1 mouse cellular context compared by ENCODE assay signal in genomic region chr5:137524251-137524515, GRCm38 (mm10).
TF ChIP-seq lines count a peak whose summit lies in the region.

No protein-coding gene starts in this region.

TF ChIP-seq in ES-E14, 5 proteins besides CTCF, POLR2A, EP300 and RAD21 (continued from another document):
- TF ChIP-seq CHD2 (IDR thresholded peaks at IDR 0.05; ENCODE audit: low read depth, low read length) (no peak), ZNF384 (IDR thresholded peaks at IDR 0.05; ENCODE audit: low read depth, low read length) (no peak)
